Mouse (Mus musculus) stomach, embryonic 15.5 days (tissue): Measurements from ENCODE around the gene Dlg1. TPM values are rescaled to one million over a fixed set of nuclear protein-coding genes. Genes with fewer than 3 reads are reported as not detected.

Experiments
- ATAC-seq: fragments of 200-750 bp; cut with Nextera tagmentation; 2 replicates; pipeline ENCODE4 v1.8.0; 2017; ENCODE audit warnings: low read depth, moderate number of reproducible peaks, moderate TSS enrichment; ENCODE audit not compliant: insufficient read depth, low FRiP score
- H3K27ac ChIP-seq: fragments of 300-500 bp; sonication (generic); 2 replicates; pipeline ENCODE4 v1.5.1; 2015; ENCODE audit warnings: mild to moderate bottlenecking, inconsistent platforms
- H3K27me3 ChIP-seq: fragments of 300-500 bp; sonication (generic); replicated peaks from 2 replicates; pipeline ENCODE4 v1.6.1; 2015; ENCODE audit warnings: inconsistent platforms
- H3K36me3 ChIP-seq: fragments of 300-500 bp; sonication (generic); 2 replicates; pipeline ENCODE4 v1.6.1; 2015; ENCODE audit warnings: inconsistent platforms
- H3K4me1 ChIP-seq: fragments of 300-500 bp; sonication (generic); 2 replicates; pipeline ENCODE4 v1.6.1; 2015; ENCODE audit warnings: inconsistent platforms
- H3K4me2 ChIP-seq: fragments of 300-500 bp; sonication (generic); 2 replicates; pipeline ENCODE4 v1.6.1; 2015; ENCODE audit warnings: mild to moderate bottlenecking, inconsistent platforms
- H3K4me3 ChIP-seq: fragments of 300-500 bp; sonication (generic); replicated peaks from 2 replicates; pipeline ENCODE4 v1.5.1; 2015; ENCODE audit warnings: inconsistent platforms
- H3K9ac ChIP-seq: fragments of 300-500 bp; sonication (generic); 2 replicates; pipeline ENCODE4 v1.6.1; 2015; ENCODE audit warnings: inconsistent platforms
- H3K9me3 ChIP-seq: fragments of 300-500 bp; sonication (generic); 2 replicates; pipeline ENCODE4 v1.6.1; 2016; ENCODE audit warnings: inconsistent platforms
- WGBS: fragments of 180-500 bp; shearing (Covaris S2); methylation state at CpG from one replicate; pipeline ENCODE4 v1.1.7; 2015; 5-methylcytosine and 5-hydroxymethylcytosine counted together
- polyA plus RNA-seq: library from polyadenylated mRNA; unstranded; fragments of >200 nt; fragmentation: Nextera tagmentation; extraction: Ambion mirVana; gene quantifications from 2 replicates; pipeline ENCODE4 v1.2.1, GENCODE M21; 2015

Dlg1 gene
- polyA plus RNA-seq, 1 experiment from 2014 or later, result 25.0 TPM

GRCm38 (mm10) chr16:31750526-31750925 lies 87.3 kb downstream of the Dlg1 start:
- no peaks in the 10 kb centered on the region for H3K27me3 ChIP-seq
- no peaks in the 10 kb centered on the region for H3K4me1 ChIP-seq
- no peak overlapping the region for H3K4me3 ChIP-seq
- H3K9me3 ChIP-seq, result no peaks in the 10 kb centered on the region
- WGBS, result 77% methylated on average over 1 of the region's 1 CpGs
- no peak overlapping the region for H3K9ac ChIP-seq
- no peak overlapping the region for H3K4me2 ChIP-seq
- no peak overlapping the region for H3K27ac ChIP-seq
- no peaks in the 10 kb centered on the region for H3K36me3 ChIP-seq
- ATAC-seq, result no peak

DNA sequence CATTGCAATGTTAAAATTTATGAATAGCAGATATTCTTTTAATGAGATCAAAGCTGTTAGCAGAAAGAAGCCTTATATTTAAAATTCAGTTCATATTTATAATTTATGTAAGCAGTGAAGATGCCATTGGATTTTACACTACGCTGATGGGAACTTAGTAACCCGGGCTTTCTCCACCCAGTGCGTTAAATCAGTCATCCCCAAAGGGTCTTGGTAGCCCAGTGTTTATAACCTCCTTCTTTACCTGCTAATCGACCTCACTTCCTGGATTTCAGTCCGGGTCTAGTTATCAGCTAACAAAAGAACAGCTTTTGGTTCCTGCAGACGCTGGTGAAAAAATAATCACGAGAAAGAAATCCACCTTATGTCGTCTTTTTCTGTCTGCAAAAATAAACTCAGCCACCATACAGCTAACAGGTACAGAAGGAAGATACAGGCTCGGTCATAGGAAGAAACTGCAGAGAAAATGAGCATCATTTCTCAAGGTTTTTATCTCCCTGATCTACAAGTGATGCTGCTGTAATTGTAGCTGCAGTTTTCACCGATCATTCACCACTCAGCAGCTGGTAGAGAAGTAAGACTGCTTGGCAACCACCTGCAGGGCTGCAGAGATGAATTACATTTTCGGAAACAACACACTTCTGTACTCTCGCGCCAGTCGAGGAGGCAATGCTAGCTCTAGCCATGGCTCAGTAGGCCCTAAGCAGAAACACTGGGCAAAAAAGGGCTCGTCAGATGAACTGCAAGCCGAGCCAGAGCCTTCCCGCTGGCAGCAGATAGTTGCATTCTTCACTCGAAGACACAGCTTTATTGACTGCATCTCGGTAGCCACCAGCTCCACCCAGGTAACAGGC lies 91.2 kb downstream of the Dlg1 start:
- no peak for ATAC-seq
- Histone ChIP-seq H3K4me1 (no peaks in the 10 kb centered on the region), H3K9ac (no peak overlapping the region), H3K27ac (no peak overlapping the region), H3K4me3 (no peak overlapping the region), H3K27me3 (no peaks in the 10 kb centered on the region), H3K9me3 (no peaks in the 10 kb centered on the region), H3K4me2 (no peak overlapping the region), H3K36me3 (no peaks in the 10 kb centered on the region)
- WGBS, result 59% methylated on average over 19 of the region's 19 CpGs

- no peak for ATAC-seq
- Histone ChIP-seq H3K4me1 (no peaks in the 10 kb centered on the region), H3K9ac (no peak overlapping the region), H3K4me2 (no peak overlapping the region), H3K27ac (no peak overlapping the region), H3K27me3 (no peaks in the 10 kb centered on the region), H3K36me3 (no peaks in the 10 kb centered on the region), H3K9me3 (no peaks in the 10 kb centered on the region), H3K4me3 (no peak overlapping the region)
- WGBS, result 79% methylated on average over 1 of the region's 1 CpGs
Observed at GRCm38 (mm10) chr16:31755053-31755452, 91.8 kb downstream of the Dlg1 start.

- 82% methylated on average over 5 of the region's 5 CpGs for WGBS
- H3K4me1 ChIP-seq, result no peaks in the 10 kb centered on the region
Observed at GRCm38 (mm10) chr16:31756436-31756835, 93.2 kb downstream of the Dlg1 start.

DNA sequence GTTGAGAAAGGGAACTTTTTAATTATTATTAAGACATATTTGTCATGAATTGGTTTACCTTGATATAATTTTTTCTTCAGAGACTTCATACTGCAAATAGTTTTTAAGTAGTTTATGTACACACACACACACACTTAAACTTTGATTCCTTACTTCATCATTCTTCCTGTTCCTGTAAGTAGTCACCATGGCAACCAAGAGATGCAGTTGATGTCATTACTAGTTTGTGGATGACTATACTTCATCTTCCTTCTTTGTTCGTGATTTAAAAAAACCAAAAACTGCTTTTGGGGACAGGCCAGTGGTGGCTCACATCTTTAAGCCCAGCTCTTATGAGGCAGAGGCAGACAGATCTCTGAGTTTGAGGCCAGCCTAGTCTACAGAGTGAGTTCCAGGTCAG lies 94.4 kb downstream of the Dlg1 start:
- 75% methylated on average over 1 of the region's 1 CpGs for WGBS
- ATAC-seq, result no peak

More at GRCm38 (mm10) chr16:31756436-31756835, 93.2 kb downstream of the Dlg1 start:
- no peak overlapping the region for H3K4me3 ChIP-seq
- no peak overlapping the region for H3K4me2 ChIP-seq
- ATAC-seq, result no peak
- H3K36me3 ChIP-seq, result no peaks in the 10 kb centered on the region
- no peak overlapping the region for H3K9ac ChIP-seq
- no peak overlapping the region for H3K27ac ChIP-seq
- H3K27me3 ChIP-seq, result no peaks in the 10 kb centered on the region
- H3K9me3 ChIP-seq, result no peaks in the 10 kb centered on the region

DNA sequence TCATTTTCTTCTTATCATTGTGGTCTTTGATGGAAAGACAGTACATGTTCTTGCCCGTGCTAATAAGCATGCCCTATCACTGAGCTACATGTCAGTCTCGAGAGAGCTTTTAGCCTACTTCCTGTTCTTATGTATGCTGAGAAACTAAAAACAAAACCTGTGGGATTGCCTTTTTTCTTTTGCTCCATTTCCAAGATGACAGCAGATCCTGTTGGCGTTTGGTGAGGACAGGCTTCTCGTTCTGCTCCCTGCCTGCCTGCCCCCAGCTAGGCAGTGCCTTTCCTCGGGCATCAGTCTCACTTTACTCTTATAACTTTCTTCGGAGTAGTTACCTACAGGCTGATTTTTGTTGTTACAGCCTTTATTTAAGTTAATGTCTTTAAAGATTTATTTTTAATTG lies 96.2 kb downstream of the Dlg1 start:
- no peak for ATAC-seq
- no peak overlapping the region for H3K4me3 ChIP-seq
- H3K9ac ChIP-seq, result no peak overlapping the region
- H3K4me2 ChIP-seq, result no peak overlapping the region
- no peaks in the 10 kb centered on the region for H3K36me3 ChIP-seq
- no peaks in the 10 kb centered on the region for H3K9me3 ChIP-seq
- H3K4me1 ChIP-seq, result no peaks in the 10 kb centered on the region
- 72% methylated on average over 6 of the region's 6 CpGs for WGBS
- H3K27me3 ChIP-seq, result no peaks in the 10 kb centered on the region
- no peak overlapping the region for H3K27ac ChIP-seq

More for the DNA sequence above, 94.4 kb downstream of the Dlg1 start:
- Histone ChIP-seq H3K4me3 (no peak overlapping the region), H3K27me3 (no peaks in the 10 kb centered on the region), H3K27ac (no peak overlapping the region), H3K9me3 (no peaks in the 10 kb centered on the region), H3K9ac (no peak overlapping the region), H3K4me2 (no peak overlapping the region), H3K36me3 (no peaks in the 10 kb centered on the region), H3K4me1 (no peaks in the 10 kb centered on the region)

DNA sequence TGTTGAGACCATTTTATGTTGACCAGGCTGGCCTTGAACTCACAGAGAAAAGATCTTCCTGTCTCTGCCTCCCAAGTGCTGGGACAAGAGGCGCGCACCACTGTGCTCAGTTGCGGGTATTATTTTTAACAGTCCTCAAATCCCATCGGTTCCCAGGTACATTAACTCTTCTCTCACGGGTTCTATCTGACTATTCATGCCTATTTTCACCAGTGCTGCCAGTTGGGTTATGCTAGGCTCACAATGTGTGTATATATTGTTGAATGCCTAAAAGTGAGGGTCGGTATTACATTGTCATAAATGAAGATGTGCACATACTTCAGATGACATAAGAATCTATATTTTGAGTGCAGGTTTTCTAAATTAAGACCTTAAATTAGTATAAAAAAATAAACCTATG lies 103.1 kb downstream of the Dlg1 start:
- no peak for ATAC-seq
- H3K9me3 ChIP-seq, result no peaks in the 10 kb centered on the region
- H3K9ac ChIP-seq, result no peak overlapping the region
- H3K4me3 ChIP-seq, result no peak overlapping the region
- no peaks in the 10 kb centered on the region for H3K4me1 ChIP-seq
- H3K36me3 ChIP-seq, result no peaks in the 10 kb centered on the region
- no peaks in the 10 kb centered on the region for H3K27me3 ChIP-seq
- H3K27ac ChIP-seq, result no peak overlapping the region
- H3K4me2 ChIP-seq, result no peak overlapping the region
- WGBS, result 93% methylated on average over 6 of the region's 6 CpGs

DNA sequence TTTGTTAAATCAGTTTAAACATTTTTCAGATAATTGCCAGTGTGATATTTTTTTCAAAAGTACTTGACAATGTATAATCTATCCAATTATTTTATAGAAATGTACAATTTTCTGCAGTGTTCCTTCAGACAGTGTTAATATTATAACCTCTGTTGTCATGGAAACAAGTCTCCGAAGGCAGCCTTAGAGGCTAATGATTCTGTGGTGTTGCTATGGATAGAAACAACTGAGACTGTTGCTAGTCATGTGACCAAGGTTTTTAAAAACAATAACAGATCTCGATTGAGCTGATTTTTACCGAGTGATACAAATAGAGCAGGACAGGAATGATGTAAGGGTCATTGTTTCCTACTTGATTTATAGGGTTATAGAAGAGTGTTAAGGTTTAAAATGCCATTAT lies 103.5 kb downstream of the Dlg1 start:
- no peak for ATAC-seq
- 41% methylated on average over 3 of the region's 3 CpGs for WGBS
- H3K9ac ChIP-seq, result no peak overlapping the region
- no peak overlapping the region for H3K27ac ChIP-seq
- no peaks in the 10 kb centered on the region for H3K4me1 ChIP-seq
- no peaks in the 10 kb centered on the region for H3K27me3 ChIP-seq
- H3K36me3 ChIP-seq, result no peaks in the 10 kb centered on the region
- no peaks in the 10 kb centered on the region for H3K9me3 ChIP-seq
- H3K4me3 ChIP-seq, result no peak overlapping the region
- no peak overlapping the region for H3K4me2 ChIP-seq

GRCm38 (mm10) chr16:31775924-31776323 lies 112.7 kb downstream of the Dlg1 start:
- Histone ChIP-seq H3K9me3 (no peaks in the 10 kb centered on the region), H3K9ac (no peak overlapping the region), H3K4me2 (no peak overlapping the region), H3K36me3 (no peaks in the 10 kb centered on the region), H3K27me3 (no peaks in the 10 kb centered on the region), H3K4me1 (no peaks in the 10 kb centered on the region), H3K27ac (no peak overlapping the region), H3K4me3 (no peak overlapping the region)
- ATAC-seq, result no peak
- 83% methylated on average over 10 of the region's 10 CpGs for WGBS

DNA sequence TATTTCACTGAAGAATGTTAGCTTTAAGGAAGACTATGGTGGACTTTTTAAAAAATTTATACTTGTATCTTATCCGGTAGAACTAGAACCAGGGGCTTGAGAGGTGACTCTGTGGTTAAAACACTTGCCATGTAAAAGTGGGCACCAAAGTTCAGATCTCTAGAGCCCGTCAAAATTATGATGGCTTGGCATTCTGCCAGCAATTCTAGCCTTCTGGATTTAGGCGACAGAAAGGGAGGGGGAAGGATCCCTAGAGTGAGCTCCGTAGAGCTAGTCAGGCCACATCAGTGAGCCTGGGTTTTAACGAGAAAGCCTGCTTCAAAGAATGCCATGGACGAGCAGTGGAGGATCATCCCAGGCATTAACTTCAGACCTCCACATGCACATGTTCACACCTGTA lies 117.8 kb downstream of the Dlg1 start:
- Histone ChIP-seq H3K27me3 (no peaks in the 10 kb centered on the region), H3K27ac (no peak overlapping the region), H3K4me1 (no peaks in the 10 kb centered on the region), H3K4me2 (no peak overlapping the region), H3K4me3 (no peak overlapping the region), H3K36me3 (no peaks in the 10 kb centered on the region), H3K9ac (no peak overlapping the region), H3K9me3 (no peaks in the 10 kb centered on the region)
- WGBS, result 59% methylated on average over 6 of the region's 6 CpGs
- no peak for ATAC-seq

DNA sequence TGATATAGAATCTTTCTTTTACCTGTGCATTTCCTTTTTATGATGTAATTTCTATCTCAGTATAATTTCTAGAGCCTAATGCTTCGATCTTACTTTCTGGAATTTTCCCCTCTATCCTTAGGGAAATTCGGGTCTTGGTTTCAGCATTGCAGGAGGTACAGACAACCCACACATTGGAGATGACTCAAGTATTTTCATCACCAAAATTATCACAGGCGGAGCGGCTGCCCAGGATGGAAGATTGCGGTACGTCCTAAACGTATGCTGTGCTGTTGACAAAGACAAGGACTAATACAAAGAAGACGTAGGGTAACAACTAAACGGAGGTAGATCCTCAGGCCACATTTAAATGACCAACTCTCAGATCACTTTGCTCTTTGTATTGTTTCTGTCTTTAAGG lies 126.8 kb downstream of the Dlg1 start:
- no peak for ATAC-seq
- H3K4me3 ChIP-seq, result no peak overlapping the region
- H3K4me1 ChIP-seq, result no peaks in the 10 kb centered on the region
- no peak overlapping the region for H3K4me2 ChIP-seq
- peaks cover 8% of the 10 kb centered on the region; the same call in 1 of the 2 replicates for H3K36me3 ChIP-seq
- H3K9ac ChIP-seq, result no peak overlapping the region
- no peak overlapping the region for H3K27ac ChIP-seq
- no peaks in the 10 kb centered on the region for H3K9me3 ChIP-seq
- no peaks in the 10 kb centered on the region for H3K27me3 ChIP-seq
- WGBS, result 93% methylated on average over 9 of the region's 9 CpGs

DNA sequence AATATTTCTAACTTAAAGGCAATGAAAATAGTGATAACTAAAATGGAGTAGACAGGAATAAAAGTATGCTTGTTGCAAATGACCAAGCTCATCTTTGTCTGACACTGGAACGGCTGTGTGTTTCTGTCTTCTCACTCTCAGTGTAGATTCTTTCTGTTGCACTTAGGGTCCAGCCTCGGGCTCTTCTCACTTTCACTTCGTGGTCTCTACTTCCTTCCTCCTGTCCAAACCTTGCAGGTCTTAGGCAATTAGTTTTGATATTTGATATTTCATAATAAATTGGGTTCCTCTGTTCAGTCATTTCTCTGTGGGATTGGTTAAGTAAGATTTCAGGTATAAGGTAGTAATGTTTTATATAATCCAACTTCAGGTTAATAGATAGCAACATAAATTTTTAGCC lies 140.4 kb downstream of the Dlg1 start:
- WGBS, result 59% methylated on average over 3 of the region's 3 CpGs
- no peak for ATAC-seq
- Histone ChIP-seq H3K27me3 (no peaks in the 10 kb centered on the region), H3K27ac (no peak overlapping the region), H3K9ac (no peak overlapping the region), H3K36me3 (no peaks in the 10 kb centered on the region), H3K4me3 (no peak overlapping the region), H3K9me3 (no peaks in the 10 kb centered on the region), H3K4me1 (no peaks in the 10 kb centered on the region), H3K4me2 (no peak overlapping the region)
